ENCODE assay signal across 10 mouse cellular contexts in the genomic region with DNA sequence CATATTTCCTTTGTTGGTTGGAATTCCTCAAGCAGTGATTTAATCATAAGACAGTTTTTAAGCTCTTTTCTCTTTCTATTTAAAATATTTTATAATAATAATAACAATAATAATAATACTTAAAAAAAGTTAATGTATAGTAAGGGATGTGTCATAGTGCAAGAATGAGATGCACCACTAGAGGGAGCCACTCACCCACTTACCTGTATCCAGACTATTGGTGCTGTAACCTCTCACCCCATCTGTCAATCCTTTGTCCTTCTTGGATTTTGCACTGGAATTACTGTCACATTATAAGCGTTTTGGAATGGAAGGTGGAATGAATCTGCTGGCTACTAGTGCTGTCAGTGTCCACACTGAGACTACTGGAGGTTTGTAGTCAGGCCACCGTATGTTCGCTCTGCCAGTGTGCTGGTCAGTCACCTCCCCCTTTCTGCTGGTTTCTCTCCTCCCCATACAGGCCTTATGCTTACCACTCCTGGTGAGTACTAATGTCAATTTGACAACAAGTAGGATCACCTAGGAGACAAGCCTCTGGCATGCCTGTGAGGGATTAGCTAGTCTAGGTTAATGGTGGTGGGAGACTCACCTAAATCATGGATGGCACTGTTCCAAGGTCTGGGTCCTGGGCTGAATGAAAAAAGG. TPM values are rescaled to one million over a fixed set of nuclear protein-coding genes. Genes with fewer than 3 reads are reported as not detected.
DNase-seq lines count a peak whose midpoint lies in the region; ATAC-seq and TF ChIP-seq lines count a peak whose summit lies in the region.
"Had no signal": no experiment of that assay in that cellular context is flagged by ENCODE, and none has a peak within 500 bp of the region (broad histone marks: within the 10 kb centered on the region; RNA-seq: fewer than 3 reads in every experiment).

No protein-coding gene starts in this region.

- ATAC-seq in hindbrain, embryonic 16.5 days: peak; percentile 71
- ATAC-seq in limb, embryonic 11.5 days (ENCODE audit: insufficient number of reproducible peaks, low FRiP score, low TSS enrichment, low read depth): peak; percentile 52; the same call in 1 of the 2 replicates
- ATAC-seq in neural tube, embryonic 11.5 days (ENCODE audit: insufficient read depth, low FRiP score, low TSS enrichment): peak; percentile 67
- no peak for ATAC-seq in monocyte, adult 5-6 weeks (replicated peaks; ENCODE audit: insufficient number of reproducible peaks, low FRiP score, low TSS enrichment, poor library complexity, severe bottlenecking)

- TF ChIP-seq POLR2A in kidney, adult 2 months (IDR thresholded peaks at IDR 0.05; ENCODE audit: low read depth, low read length): no peak

- H3K27me3 ChIP-seq in kidney, adult 2 months (replicated peaks; ENCODE audit: control insufficient read depth, insufficient read depth, low read length): no peaks in the 10 kb centered on the region
- no peaks in the 10 kb centered on the region for H3K27me3 ChIP-seq in hindbrain, embryonic 16.5 days (replicated peaks; ENCODE audit: control insufficient read depth, insufficient read depth, low read length)
- no peaks in the 10 kb centered on the region for H3K27me3 ChIP-seq in limb, embryonic 11.5 days (ENCODE audit: control insufficient read depth, insufficient read depth, low read length)
- no peaks in the 10 kb centered on the region for H3K27me3 ChIP-seq in neural tube, embryonic 11.5 days (ENCODE audit: control insufficient read depth, insufficient read depth, low read length)

- peak; percentile 37 for DNase-seq in kidney, adult 2 months
- DNase-seq in kidney, adult 11 months: no peak
- DNase-seq in MN1 (ENCODE audit: low spot score): peak; percentile 37
- DNase-seq in embryo, embryonic 11 days: peak; percentile 66
- peak; percentile 76 for DNase-seq in limb, embryonic 11.5 days (ENCODE audit: low spot score)
- DNase-seq in neural tube, embryonic 11.5 days (ENCODE audit: low spot score): peak; percentile 40

- H3K9ac ChIP-seq in hindbrain, embryonic 16.5 days (ENCODE audit: low read depth, low read length): no peak overlapping the region
- H3K9ac ChIP-seq in limb, embryonic 11.5 days (ENCODE audit: low read length): no peak overlapping the region
- H3K9ac ChIP-seq in neural tube, embryonic 11.5 days (ENCODE audit: low read length): no peak overlapping the region

- H3K4me1 ChIP-seq in kidney, adult 2 months (ENCODE audit: control insufficient read depth, insufficient read depth, low read length): no peaks in the 10 kb centered on the region
- H3K4me1 ChIP-seq in hindbrain, embryonic 16.5 days (ENCODE audit: control insufficient read depth, insufficient read depth, low read depth, low read length): no peaks in the 10 kb centered on the region
- no peaks in the 10 kb centered on the region for H3K4me1 ChIP-seq in limb, embryonic 11.5 days (ENCODE audit: control insufficient read depth, insufficient read depth, low read length)
- H3K4me1 ChIP-seq in neural tube, embryonic 11.5 days (ENCODE audit: control insufficient read depth, insufficient read depth, low read length): no peaks in the 10 kb centered on the region

- TF ChIP-seq CTCF in kidney, adult 2 months (conservative IDR thresholded peaks at IDR 0.05; ENCODE audit: insufficient read depth, insufficient read length, low read depth, low read length): peak; percentile 34

- 63% methylated on average over 3 of the region's 3 CpGs for WGBS in kidney, adult 2 months
- WGBS in hindbrain, embryonic 16.5 days: 63% methylated on average over 3 of the region's 3 CpGs
- WGBS in limb, embryonic 11.5 days: 64% methylated on average over 3 of the region's 3 CpGs
- WGBS in neural tube, embryonic 11.5 days: 67% methylated on average over 3 of the region's 3 CpGs

- no peak overlapping the region for H3K4me3 ChIP-seq in kidney, adult 2 months (ENCODE audit: insufficient read depth, low read depth, low read length)
- H3K4me3 ChIP-seq in hindbrain, embryonic 16.5 days (ENCODE audit: low read length): no peak overlapping the region
- H3K4me3 ChIP-seq in limb, embryonic 11.5 days (ENCODE audit: low read depth, low read length): no peak overlapping the region
- H3K4me3 ChIP-seq in neural tube, embryonic 11.5 days (ENCODE audit: low read depth, low read length): no peak overlapping the region
- H3K4me3 ChIP-seq: erythroblast, embryonic 14.5 days had no signal

- H3K4me2 ChIP-seq in hindbrain, embryonic 16.5 days (ENCODE audit: low read length): no peak overlapping the region
- no peak overlapping the region for H3K4me2 ChIP-seq in limb, embryonic 11.5 days (ENCODE audit: low read depth, severe bottlenecking)
- H3K4me2 ChIP-seq in neural tube, embryonic 11.5 days (ENCODE audit: low read depth): no peak overlapping the region

- no peak overlapping the region for H3K27ac ChIP-seq in kidney, adult 2 months (ENCODE audit: insufficient read depth, low read depth, low read length)
- no peak overlapping the region for H3K27ac ChIP-seq in hindbrain, embryonic 16.5 days (ENCODE audit: low read depth, low read length)
- H3K27ac ChIP-seq in limb, embryonic 11.5 days (replicated peaks; ENCODE audit: low read depth, low read length): no peak overlapping the region
- H3K27ac ChIP-seq in neural tube, embryonic 11.5 days (ENCODE audit: low read depth, low read length): no peak overlapping the region

- no peaks in the 10 kb centered on the region for H3K36me3 ChIP-seq in kidney, adult 2 months (ENCODE audit: control insufficient read depth, insufficient read depth, low read length)
- no peaks in the 10 kb centered on the region for H3K36me3 ChIP-seq in hindbrain, embryonic 16.5 days (ENCODE audit: control insufficient read depth, insufficient read depth, low read length)
- H3K36me3 ChIP-seq in limb, embryonic 11.5 days (ENCODE audit: control insufficient read depth, insufficient read depth, low read length): no peaks in the 10 kb centered on the region
- H3K36me3 ChIP-seq in neural tube, embryonic 11.5 days (ENCODE audit: control insufficient read depth, insufficient read depth, low read length): no peaks in the 10 kb centered on the region

- no peaks in the 10 kb centered on the region for H3K9me3 ChIP-seq in hindbrain, embryonic 16.5 days (ENCODE audit: control insufficient read depth, low read length)
- no peaks in the 10 kb centered on the region for H3K9me3 ChIP-seq in limb, embryonic 11.5 days (ENCODE audit: control insufficient read depth, low read length)
- no peaks in the 10 kb centered on the region for H3K9me3 ChIP-seq in neural tube, embryonic 11.5 days (ENCODE audit: control insufficient read depth, low read length)

RNA-seq across cellular contexts. Expression of gene Olfr764-ps1, which starts 13.6 kb away (rescaled TPM):
- polyA plus RNA-seq in kidney, adult 2 months (2012; rRNA removed): not detected in 2 replicates
- not detected in 2 replicates for polyA plus RNA-seq in hindbrain, embryonic 16.5 days (2015; fragmentation: Nextera tagmentation; extraction: Ambion mirVana)
- polyA plus RNA-seq in limb, embryonic 11.5 days (2014; fragmentation: Nextera tagmentation; extraction: Ambion mirVana): not detected in 2 replicates
- not detected in 2 replicates for polyA plus RNA-seq in neural tube, embryonic 11.5 days (2014; fragmentation: Nextera tagmentation; extraction: Ambion mirVana)
- not detected in 3 replicates for total RNA-seq in monocyte, adult 5-6 weeks (2017)
- polyA plus RNA-seq: erythroblast, embryonic 14.5 days; lung, embryonic 16.5 days had no signal

RNA-seq across cellular contexts. Expression of gene Olfr763, which starts 15.5 kb away (rescaled TPM):
- polyA plus RNA-seq in kidney, adult 2 months (2012; rRNA removed): not detected in 2 replicates
- not detected in 2 replicates for polyA plus RNA-seq in hindbrain, embryonic 16.5 days (2015; fragmentation: Nextera tagmentation; extraction: Ambion mirVana)
- polyA plus RNA-seq in limb, embryonic 11.5 days (2014; fragmentation: Nextera tagmentation; extraction: Ambion mirVana): not detected in 2 replicates
- polyA plus RNA-seq in neural tube, embryonic 11.5 days (2014; fragmentation: Nextera tagmentation; extraction: Ambion mirVana): not detected in 2 replicates
- not detected in 3 replicates for total RNA-seq in monocyte, adult 5-6 weeks (2017)
- polyA plus RNA-seq: erythroblast, embryonic 14.5 days; lung, embryonic 16.5 days had no signal

RNA-seq across cellular contexts. Expression of gene Olfr765, which starts 23.7 kb away (rescaled TPM):
- polyA plus RNA-seq in kidney, adult 2 months (2012; rRNA removed): not detected in 2 replicates
- not detected in 2 replicates for polyA plus RNA-seq in hindbrain, embryonic 16.5 days (2015; fragmentation: Nextera tagmentation; extraction: Ambion mirVana)
- polyA plus RNA-seq in limb, embryonic 11.5 days (2014; fragmentation: Nextera tagmentation; extraction: Ambion mirVana): not detected in 2 replicates
- not detected in 2 replicates for polyA plus RNA-seq in neural tube, embryonic 11.5 days (2014; fragmentation: Nextera tagmentation; extraction: Ambion mirVana)
- total RNA-seq in monocyte, adult 5-6 weeks (2017): not detected in 3 replicates
- polyA plus RNA-seq: erythroblast, embryonic 14.5 days; lung, embryonic 16.5 days had no signal

RNA-seq across cellular contexts. Expression of gene Olfr9, which starts 36.9 kb away (rescaled TPM):
- not detected in 2 replicates for polyA plus RNA-seq in kidney, adult 2 months (2012; rRNA removed)
- not detected in 2 replicates for polyA plus RNA-seq in hindbrain, embryonic 16.5 days (2015; fragmentation: Nextera tagmentation; extraction: Ambion mirVana)
- polyA plus RNA-seq in limb, embryonic 11.5 days (2014; fragmentation: Nextera tagmentation; extraction: Ambion mirVana): not detected in 2 replicates
- not detected in 2 replicates for polyA plus RNA-seq in neural tube, embryonic 11.5 days (2014; fragmentation: Nextera tagmentation; extraction: Ambion mirVana)
- total RNA-seq in monocyte, adult 5-6 weeks (2017): not detected in 3 replicates
- polyA plus RNA-seq: erythroblast, embryonic 14.5 days; lung, embryonic 16.5 days had no signal

RNA-seq across cellular contexts. Expression of gene Olfr766-ps1, which starts 42.6 kb away (rescaled TPM):
- polyA plus RNA-seq in kidney, adult 2 months (2012; rRNA removed): not detected in 2 replicates
- not detected in 2 replicates for polyA plus RNA-seq in hindbrain, embryonic 16.5 days (2015; fragmentation: Nextera tagmentation; extraction: Ambion mirVana)
- not detected in 2 replicates for polyA plus RNA-seq in limb, embryonic 11.5 days (2014; fragmentation: Nextera tagmentation; extraction: Ambion mirVana)
- not detected in 2 replicates for polyA plus RNA-seq in neural tube, embryonic 11.5 days (2014; fragmentation: Nextera tagmentation; extraction: Ambion mirVana)
- total RNA-seq in monocyte, adult 5-6 weeks (2017): not detected in 3 replicates
- polyA plus RNA-seq: erythroblast, embryonic 14.5 days; lung, embryonic 16.5 days had no signal
